Mouse (Mus musculus) ovary, adult 18-20 months (tissue): ENCODE measurements around the gene Vmn1r205.
"Not testable (repeated sequence)": the region's sequence is repeated elsewhere in the genome, so short reads cannot be mapped to it uniquely, and the experiment has no call there.

Source experiments
- DNase-seq: peaks from one replicate; pipeline ENCODE4 v3.0.0; 2022; ENCODE audit warnings: low spot score, mixed read lengths

Gene Vmn1r205

GRCm38 (mm10) chr13:22592900-22593299, at the start of gene Vmn1r205:
TSS of gene Vmn1r205 (minus strand) at chr13:22593000.
- no peak for DNase-seq

- DNase-seq, result not testable (repeated sequence)
These were observed 31.4 kb upstream of the Vmn1r205 start, which contains the start of gene Vmn1r206 for GRCm38 (mm10) chr13:22624151-22624550. TSS of gene Vmn1r206 (minus strand) at chr13:22624251.

- DNase-seq, result not testable (repeated sequence)
These were observed 9.5 kb downstream of the Vmn1r205 start for GRCm38 (mm10) chr13:22583336-22583735.

GRCm38 (mm10) chr13:22574911-22575310, 17.9 kb downstream of the Vmn1r205 start:
- not testable (repeated sequence) for DNase-seq

GRCm38 (mm10) chr13:22552898-22553297, 39.9 kb downstream of the Vmn1r205 start, which contains the start of gene Vmn1r204:
TSS of gene Vmn1r204 (plus strand) at chr13:22553198.
- DNase-seq, result not testable (repeated sequence)
